Mouse (Mus musculus) gastrocnemius, adult 2 months (tissue): ENCODE results near the gene Cpsf6. TPM values are rescaled to one million over a fixed set of nuclear protein-coding genes. Genes with fewer than 3 reads are reported as not detected.
A peak's percentile ranks its signal among the peaks of the same experiment; 100 is the strongest.

Experiments
- DNase-seq: peaks from one replicate; pipeline ENCODE4 v3.0.0; 2022
- H3K27ac ChIP-seq: fragments of 200-600 bp; 2 replicates; pipeline ENCODE4 v1.8.1; 2022; ENCODE audit warnings: mild to moderate bottlenecking
- H3K4me3 ChIP-seq: fragments of 200-600 bp; 2 replicates; pipeline ENCODE4 v1.8.1; 2022; ENCODE audit warnings: mild to moderate bottlenecking, moderate library complexity
- CTCF ChIP-seq: fragments of 200-600 bp; IDR thresholded peaks from 2 replicates; pipeline ENCODE4 v1.8.1; 2022; ENCODE audit warnings: antibody characterized with exemption, mild to moderate bottlenecking, moderate library complexity
- intact Hi-C: fragments of 180-260 bp; cut with DNase I; formaldehyde crosslinking; loops from one replicate; pipeline ENCODE4 v1.15.1; 2025
- total RNA-seq, 2 experiments: library from RNA; stranded (reverse); gene quantifications; 2 replicates each; pipeline ENCODE4 v1.2.3; 2021

The Cpsf6 gene
- total RNA-seq, 2 experiments from 2014 or later: 21.8 to 26.0 TPM

DNA sequence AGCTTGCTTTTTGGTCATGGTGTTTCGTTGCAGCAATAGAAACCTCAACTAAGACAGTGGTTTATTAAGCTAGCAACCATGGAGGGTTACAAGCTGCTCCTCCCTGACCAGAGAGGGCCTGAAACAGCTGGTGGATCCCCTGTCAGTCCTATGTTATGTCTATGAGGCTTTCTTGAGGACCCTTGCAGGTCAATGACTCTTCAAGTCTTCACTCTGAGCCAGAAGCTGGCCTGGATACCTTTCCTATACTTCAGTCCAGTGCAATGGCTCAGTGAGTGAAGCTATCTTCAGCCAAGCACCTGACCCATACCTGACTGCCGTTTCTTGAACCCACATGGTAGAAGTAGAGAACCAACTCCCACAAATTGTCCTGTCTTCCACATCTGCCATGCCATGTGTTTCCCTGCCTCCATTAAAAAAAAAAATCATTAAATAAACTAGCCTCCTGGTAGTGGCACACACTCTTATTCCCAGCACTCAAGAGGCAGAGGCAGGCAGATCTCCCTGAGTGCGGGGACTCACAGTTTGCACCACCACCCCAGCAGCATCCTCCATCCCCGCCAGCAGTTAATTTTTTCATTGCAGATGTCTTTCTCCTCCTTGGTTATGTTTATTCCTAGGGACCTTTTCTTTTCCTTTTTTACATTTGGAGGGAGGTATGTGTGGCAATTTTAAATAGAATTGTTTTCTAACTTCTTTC, 4.7 kb upstream of the Cpsf6 start:
- TF ChIP-seq CTCF: no peak
- Histone ChIP-seq H3K27ac (no peak overlapping the region), H3K4me3 (no peak overlapping the region)
- intact Hi-C loops: no loop called here
- no peak for DNase-seq

DNA sequence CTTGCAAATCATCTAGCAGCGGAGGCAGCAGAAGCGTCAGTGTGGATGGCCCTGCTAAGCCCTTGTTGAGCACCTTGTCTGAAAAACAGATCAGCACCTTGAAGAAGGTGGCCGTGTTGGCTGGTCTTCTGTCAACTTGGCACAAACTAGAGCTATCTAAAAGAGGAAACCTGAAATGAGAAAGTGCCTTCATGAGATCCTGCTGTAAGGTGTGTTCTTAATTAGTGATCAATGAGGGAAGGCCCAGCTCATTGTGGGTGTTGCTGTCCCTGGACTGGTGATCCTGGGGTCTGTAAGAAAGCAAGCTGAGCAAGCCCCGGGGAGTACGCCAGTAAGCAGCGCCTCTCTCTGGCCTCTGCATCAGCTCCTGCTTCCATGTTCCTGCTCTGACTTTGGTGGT, 4.1 kb upstream of the Cpsf6 start:
- H3K27ac ChIP-seq: no peak overlapping the region
- intact Hi-C loops: no loop called here
- TF ChIP-seq CTCF: no peak
- no peak overlapping the region for H3K4me3 ChIP-seq
- no peak for DNase-seq

DNA sequence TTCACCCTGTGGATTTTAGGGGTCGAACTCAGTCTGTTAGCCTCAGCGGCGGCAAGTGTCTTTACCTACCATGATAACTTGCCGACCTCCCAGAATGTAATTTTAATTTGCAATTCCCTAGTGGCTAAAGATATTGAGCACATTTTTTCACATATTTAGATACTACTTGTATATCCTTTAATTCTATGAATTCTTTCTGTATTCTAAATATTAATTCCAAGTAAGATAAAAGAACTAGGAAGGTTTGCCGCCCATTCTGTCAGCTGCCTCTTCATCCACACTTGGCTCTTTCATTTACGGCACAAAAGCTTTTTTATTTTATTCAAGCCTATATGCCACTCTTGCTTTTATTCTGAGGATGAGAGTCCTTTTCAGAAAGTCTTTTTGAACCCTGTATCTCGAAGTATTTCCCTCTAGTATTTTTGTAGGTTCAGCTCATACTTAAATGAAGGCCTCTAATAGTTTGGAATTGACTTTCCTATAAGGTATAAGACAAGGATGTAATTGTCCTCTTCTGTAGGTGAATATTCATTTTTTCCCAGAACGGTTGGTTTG, 3.3 kb upstream of the Cpsf6 start:
- no peak for TF ChIP-seq CTCF

DNA sequence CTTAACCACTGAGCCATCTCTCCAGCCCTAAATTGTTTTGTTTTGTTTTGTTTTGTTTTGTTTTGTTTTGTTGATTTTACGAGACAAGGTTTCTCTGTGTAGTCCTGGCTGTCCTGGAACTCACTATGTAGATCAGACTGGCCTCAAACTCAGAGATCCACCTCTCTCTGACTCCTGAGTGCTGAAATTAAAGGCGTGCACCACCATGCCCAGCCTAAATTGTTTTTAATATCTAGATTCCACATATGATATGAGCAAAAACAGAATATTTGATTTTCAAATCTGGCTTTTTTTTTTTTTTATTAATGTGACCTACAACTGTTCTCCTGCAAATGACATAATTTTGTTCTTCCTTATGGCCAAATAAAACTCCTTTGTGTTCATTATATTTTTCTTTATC, 2.3 kb upstream of the Cpsf6 start:
- no peak for DNase-seq
- Histone ChIP-seq H3K4me3 (no peak overlapping the region), H3K27ac (no peak overlapping the region)
- intact Hi-C loops: no loop called here
- TF ChIP-seq CTCF: no peak

More for the DNA sequence above, 3.3 kb upstream of the Cpsf6 start:
- Histone ChIP-seq H3K27ac (no peak overlapping the region), H3K4me3 (no peak overlapping the region)
- DNase-seq: no peak
- intact Hi-C loops: no loop called here

DNA sequence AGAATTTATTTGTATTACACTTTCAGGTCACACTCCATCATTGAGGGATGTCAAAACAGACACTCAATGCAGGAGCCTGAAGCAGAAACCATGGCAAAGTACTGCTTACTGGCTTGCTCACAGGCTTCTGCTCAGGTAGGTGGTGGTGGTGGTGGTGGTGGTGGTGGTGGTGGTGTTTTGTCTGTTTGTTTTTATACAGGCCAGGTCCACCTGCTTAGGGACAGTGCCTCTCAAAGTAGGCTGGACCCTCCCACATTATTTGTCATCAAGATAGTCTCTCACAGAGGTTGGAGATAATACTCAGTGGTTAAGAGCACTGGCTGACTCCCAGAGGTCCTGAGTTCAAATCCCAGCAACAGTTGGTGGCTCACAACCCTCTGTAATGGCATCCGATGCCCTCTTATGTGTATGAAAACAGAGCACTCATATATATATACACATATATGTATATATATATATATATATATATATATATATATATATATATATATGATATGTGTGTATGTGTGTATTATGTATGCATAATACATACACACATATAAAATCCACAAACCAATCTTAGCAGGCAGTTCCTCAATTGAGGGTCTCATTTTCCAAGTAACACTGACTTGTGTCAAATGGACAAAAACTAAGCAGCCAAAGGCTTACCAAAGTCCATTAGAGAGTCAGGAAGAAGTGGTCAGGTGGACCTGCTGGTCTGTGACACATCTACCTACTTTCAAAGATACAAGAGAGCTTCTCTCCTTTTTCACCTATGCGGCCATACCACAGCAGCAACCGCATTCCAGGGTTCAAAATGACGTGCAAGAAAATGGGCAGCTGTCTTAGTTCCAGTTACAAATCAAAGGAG, 1.1 kb upstream of the Cpsf6 start:
- intact Hi-C loops: no loop called here
- H3K4me3 ChIP-seq: no peak overlapping the region
- TF ChIP-seq CTCF: no peak
- no peak for DNase-seq
- no peak overlapping the region for H3K27ac ChIP-seq

DNA sequence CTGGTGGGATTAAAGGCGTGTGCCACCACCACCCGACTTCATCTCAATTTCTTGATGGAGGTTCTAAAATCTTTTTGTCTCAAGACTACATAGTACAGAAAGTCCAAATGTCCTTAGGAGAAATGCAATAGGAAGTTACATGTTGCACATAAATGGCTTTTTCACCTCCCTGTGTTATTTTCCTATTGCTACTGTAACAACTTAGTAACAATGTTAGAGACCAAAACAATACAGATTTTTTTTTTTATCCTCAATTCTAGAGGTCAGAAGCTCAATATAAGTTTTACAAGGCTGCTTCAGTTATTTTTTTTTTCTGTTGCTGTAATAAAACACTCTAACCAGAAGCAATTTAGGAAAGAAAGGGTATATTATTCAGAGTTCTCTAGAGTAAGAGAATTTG, 374 bp downstream of the Cpsf6 start:
- no peak for DNase-seq
- Histone ChIP-seq H3K27ac (no peak overlapping the region), H3K4me3 (no peak overlapping the region)
- intact Hi-C loops: loop anchor here (10.0 kb wide), 1 partner anchor 315 kb away; the partner anchor contains the start of gene Cct2
- no peak for TF ChIP-seq CTCF

DNA sequence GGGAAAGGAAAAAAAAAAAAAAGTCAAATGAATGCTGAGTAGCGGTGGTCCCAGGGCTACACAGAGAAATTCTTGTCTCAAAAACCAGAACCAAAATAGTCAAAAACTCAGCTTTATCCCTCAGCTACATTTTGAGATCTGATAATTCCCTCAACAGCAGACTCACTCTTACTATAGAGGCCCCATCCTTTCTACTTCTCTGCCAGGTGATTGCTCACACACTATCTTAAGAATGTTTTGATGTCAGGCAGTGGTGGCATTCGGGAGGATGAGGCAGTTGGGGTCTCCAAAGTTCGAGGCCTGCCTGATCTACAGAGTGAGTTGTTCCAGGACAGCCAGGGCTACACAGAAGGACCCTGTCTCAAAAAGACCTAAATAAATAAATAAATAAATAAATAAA, 1.2 kb downstream of the Cpsf6 start:
- no peak for DNase-seq
- no peak for TF ChIP-seq CTCF
- Histone ChIP-seq H3K27ac (no peak overlapping the region), H3K4me3 (no peak overlapping the region)
- intact Hi-C loops: loop anchor here (10.0 kb wide), 1 partner anchor 314 kb away; the partner anchor contains the start of gene Cct2

DNA sequence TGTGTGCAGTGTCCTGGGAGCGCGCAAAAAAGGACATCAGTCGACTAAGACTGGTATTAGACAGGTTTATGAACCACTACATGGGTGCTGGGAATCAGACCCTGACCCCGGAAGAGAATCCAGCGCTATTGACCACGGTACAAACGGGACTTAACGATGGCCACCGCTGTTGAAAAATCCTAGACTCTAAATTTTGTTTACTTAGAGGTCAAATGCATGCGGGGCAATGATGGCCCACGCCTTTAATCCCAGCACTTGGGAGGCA, 1.6 kb downstream of the Cpsf6 start:
- Histone ChIP-seq H3K27ac (no peak overlapping the region), H3K4me3 (no peak overlapping the region)
- intact Hi-C loops: loop anchor here (10.0 kb wide), 1 partner anchor 313 kb away; the partner anchor contains the start of gene Cct2
- no peak for TF ChIP-seq CTCF
- DNase-seq: no peak

DNA sequence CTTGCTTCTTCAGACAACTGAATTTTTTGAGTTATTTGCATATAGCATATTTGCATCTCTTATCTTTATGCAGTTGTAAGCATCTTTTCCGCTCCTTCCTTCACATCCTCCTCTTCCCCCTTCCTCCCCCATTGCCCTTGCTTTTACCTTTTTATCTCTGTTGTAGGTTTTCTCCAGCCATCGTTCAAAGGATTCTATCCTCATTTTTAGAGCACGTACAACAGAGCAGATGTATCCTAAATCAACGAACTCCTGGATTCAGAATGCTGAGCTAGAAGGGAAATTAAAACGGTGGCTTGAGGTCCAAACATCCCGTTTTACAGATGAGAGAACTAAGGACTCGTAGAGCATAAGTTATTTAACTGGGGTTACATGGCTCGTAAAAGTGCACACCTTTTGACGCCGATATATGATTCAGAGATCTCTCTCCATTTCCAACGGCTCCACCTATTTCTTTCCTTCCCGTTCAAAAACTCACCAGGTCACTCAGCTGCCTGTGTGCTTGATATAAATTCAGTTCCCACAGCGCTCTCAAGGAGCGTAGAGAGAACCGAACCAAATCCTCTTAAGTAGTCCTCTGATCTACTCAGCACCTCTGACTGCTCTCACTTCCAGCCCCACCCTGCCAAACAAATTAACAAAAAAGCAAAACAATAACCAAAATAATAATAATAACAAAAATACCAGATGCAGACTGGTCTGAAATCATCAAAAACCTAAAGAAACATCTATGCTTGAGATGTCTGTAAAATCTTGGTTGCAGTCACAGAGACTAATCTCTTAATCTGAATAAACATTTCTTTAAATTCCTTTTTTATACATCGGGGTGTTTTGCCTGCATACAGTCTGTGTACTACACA, 2.2 kb downstream of the Cpsf6 start:
- DNase-seq: no peak
- intact Hi-C loops: loop anchor here (10.0 kb wide), 1 partner anchor 313 kb away; the partner anchor contains the start of gene Cct2
- TF ChIP-seq CTCF: no peak
- peak overlapping the region; percentile 97 for H3K27ac ChIP-seq
- peak overlapping the region; percentile 95 for H3K4me3 ChIP-seq

DNA sequence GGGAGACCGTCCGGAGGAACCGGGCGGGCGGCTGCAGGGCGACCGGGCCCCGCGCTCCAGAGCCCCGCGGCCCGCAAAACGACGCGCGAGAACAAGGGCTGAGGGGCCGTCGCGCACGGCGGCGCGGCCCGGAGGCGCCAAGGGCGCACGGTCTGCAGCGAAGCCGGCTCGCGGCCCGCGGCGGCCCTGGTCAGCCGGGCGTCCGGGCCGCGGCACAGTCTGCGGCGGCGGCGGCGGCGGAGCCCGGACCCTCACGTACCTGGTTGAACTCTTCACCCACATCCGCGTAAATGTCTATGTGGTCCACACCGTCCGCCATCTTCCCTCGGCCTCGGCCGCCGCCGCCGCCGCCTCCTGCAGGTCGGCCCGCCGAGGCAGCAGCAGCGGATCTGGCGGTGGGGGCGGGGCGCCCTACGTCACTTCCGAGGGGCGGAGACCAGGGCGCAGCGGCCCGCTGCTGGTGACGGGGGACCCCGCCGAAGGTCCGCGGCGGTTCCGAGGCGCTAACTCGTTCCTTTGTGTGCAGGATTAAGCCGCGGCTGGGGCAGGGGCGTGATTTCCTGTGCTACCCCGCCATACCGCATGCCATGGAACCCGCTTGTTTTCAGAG, 3.1 kb downstream of the Cpsf6 start:
- DNase-seq: peak; percentile 98
- peak overlapping the region; percentile 97 for H3K27ac ChIP-seq
- peak overlapping the region; percentile 95 for H3K4me3 ChIP-seq
- TF ChIP-seq CTCF: peak; percentile 45
- intact Hi-C loops: loop anchor here (10.0 kb wide), 1 partner anchor 312 kb away; the partner anchor contains the start of gene Cct2

DNA sequence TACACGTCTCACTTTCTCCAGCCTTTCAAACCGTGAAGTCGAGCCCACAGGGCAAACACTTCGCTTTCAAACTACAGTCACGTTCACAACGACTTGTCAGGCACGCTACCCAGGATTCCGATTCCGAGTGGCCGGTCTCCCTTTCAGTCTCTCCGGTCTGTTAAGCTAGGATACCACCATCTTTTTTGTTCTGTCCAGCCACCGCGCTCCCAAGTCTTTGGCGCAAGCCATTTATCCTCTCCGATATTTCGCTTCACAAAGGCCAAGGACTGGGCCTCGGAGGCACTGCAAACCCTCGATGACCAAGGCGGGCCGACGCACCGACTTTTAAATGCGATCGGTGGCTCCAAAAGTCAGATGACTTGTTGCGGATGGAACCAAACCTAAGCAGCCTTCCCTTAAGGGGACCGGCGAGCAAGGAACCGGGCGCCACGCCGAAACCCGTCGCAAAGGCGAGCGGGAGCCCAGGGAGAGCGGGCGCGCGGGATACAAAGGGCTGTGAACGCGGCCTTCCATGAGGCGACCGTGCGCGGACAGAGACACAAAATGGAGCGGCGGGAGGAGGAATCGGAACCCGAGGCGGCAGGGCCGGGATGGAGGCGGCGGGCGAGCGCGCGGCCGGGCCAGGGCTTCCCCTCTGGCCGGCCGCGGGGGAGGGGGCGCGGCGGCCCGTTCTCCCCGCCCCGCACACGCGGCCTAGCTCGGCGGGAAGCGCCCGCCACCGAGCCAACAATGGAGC, 3.8 kb downstream of the Cpsf6 start:
- no peak for TF ChIP-seq CTCF
- Histone ChIP-seq H3K4me3 (peak overlapping the region; percentile 95), H3K27ac (peak overlapping the region; percentile 97)
- intact Hi-C loops: loop anchor here (10.0 kb wide), 1 partner anchor 311 kb away; the partner anchor contains the start of gene Cct2
- peak; percentile 65 for DNase-seq
